Mouse (Mus musculus) CH12.LX (cell line): Measurements from ENCODE around the gene Cstad.

Source experiments
- BHLHE40 ChIP-seq: IDR thresholded peaks from 2 replicates; pipeline ENCODE4 v1.6.1; 2011; ENCODE audit warnings: mild to moderate bottlenecking, low read depth, low read length, improper control_type of control experiment
- CTCF ChIP-seq, 2 experiments: IDR thresholded peaks in 1 of 2; conservative IDR thresholded peaks in 1 of 2; 2 replicates each; pipeline ENCODE4 v1.5.1; 2011 to 2012; ENCODE audit warnings: low read depth in 2 of 2, low read length in 2 of 2, improper control_type of control experiment in 1 of 2, inconsistent platforms in 1 of 2, mild to moderate bottlenecking in 1 of 2, moderate library complexity in 1 of 2
- TCF12 ChIP-seq: IDR thresholded peaks from 2 replicates; pipeline ENCODE4 v1.6.1; 2014; ENCODE audit warnings: low read depth, mild to moderate bottlenecking, inconsistent platforms, low read length, improper control_type of control experiment
- USF1 ChIP-seq: IDR thresholded peaks from 2 replicates; pipeline ENCODE4 v1.6.1; 2014; ENCODE audit warnings: low read depth, mild to moderate bottlenecking, inconsistent platforms, low read length, improper control_type of control experiment
- ZNF384 ChIP-seq: IDR thresholded peaks from 2 replicates; pipeline ENCODE4 v1.6.1; 2012; ENCODE audit warnings: low read depth, low read length, improper control_type of control experiment, inconsistent platforms

DNA sequence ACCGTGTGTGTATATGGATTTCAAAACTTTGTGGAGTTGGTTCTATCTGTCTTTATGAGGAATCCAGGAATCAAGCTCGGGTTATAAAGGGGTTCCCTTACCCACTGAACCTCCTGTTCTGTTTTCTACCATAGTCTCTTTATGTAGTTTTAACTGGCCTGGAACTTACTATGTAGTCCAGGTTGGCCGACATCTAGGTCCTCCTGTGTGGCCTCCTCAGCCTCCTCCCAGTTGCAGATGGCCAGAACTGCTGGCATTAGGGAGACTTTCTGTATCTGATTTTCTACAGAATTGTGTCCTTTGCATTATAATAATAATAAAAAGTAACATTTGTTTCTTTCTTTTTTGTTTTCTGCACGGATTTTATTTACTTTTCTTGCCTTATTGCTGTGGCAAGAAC is 21.3 kb upstream of the Cstad start:
- TF ChIP-seq BHLHE40: no peak
- TF ChIP-seq USF1: no peak
- TF ChIP-seq CTCF (conservative IDR thresholded peaks at IDR 0.05 in 1 of 2, IDR thresholded peaks at IDR 0.05 in 1 of 2; ENCODE audit: low read depth in 2 of 2, low read length in 2 of 2): no peak
- no peak for TF ChIP-seq ZNF384
- TF ChIP-seq TCF12: no peak
